Mouse (Mus musculus): ENCODE results near the gene Cyb5b. TPM values are rescaled to one million over a fixed set of nuclear protein-coding genes. Genes with fewer than 3 reads are reported as not detected.

Gene Cyb5b
- polyA plus RNA-seq, 1 experiment = 19.4 TPM

DNA sequence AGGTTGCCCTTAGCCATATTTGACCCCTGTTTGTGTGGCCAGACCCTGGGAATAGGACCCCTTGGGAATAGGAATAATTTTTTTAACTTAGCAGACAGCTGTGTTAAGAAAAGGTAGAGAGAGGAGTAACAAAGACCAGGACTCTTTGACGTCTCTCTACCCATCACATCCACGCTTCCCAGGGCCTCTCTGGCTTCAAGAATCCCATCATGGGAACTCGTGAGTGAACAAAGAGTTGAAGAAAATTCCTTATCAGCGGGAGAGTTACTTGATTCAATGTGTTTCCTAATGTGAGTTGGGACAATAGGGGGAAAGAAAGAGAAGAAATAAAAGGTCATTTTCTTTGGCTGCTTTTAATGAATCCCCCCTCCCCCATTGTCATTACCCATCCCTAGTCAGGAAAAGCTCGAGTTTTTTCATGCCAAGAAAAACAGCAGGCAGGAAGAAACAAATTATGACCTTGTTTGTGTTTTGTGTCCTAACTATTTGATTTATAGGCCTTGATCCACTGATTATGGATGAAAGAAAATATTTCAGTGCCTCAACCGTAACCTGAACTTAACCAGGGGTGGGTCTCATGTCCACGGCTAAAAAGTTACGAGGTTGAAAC, 14.3 kb upstream of the Cyb5b start:
- 80% methylated on average over 8 of the region's 8 CpGs for WGBS
- Histone ChIP-seq H3K4me1 (ENCODE audit: control insufficient read depth, insufficient read depth, low read length) (no peaks in the 10 kb centered on the region; the same call in 1 of the 2 replicates), H3K27ac (ENCODE audit: control insufficient read depth, insufficient read depth, low read depth, low read length, poor library complexity) (no peak overlapping the region), H3K4me3 (replicated peaks; ENCODE audit: control insufficient read depth, low read depth, low read length) (no peak overlapping the region)
- TF ChIP-seq POLR2A (IDR thresholded peaks at IDR 0.05; ENCODE audit: borderline replicate concordance, control insufficient read depth, low read depth, low read length) (no peak), CTCF (IDR thresholded peaks at IDR 0.05; ENCODE audit: control insufficient read depth, insufficient read depth, low read length) (no peak)

DNA sequence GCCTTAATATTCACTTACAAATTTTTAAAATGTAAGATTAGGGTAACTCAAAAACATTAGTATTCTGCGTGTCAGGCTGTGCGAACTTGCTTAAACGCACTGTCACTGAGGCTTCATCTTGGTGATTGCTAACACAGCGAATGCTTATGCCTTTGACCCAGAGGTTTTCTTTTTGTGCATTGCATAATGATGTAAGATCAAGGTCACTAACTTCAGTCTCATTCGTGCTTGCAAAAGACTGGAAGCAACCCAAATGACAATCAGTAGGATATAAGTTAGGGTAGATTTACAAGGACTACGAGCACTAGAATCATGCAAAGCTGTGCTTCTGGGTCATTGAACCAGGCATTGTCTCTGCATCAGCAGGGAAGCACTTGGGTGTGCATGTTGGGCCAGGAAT, 12.8 kb upstream of the Cyb5b start:
- Histone ChIP-seq H3K27ac (ENCODE audit: control insufficient read depth, insufficient read depth, low read depth, low read length, poor library complexity) (no peak overlapping the region), H3K4me1 (ENCODE audit: control insufficient read depth, insufficient read depth, low read length) (no peaks in the 10 kb centered on the region; the same call in 1 of the 2 replicates), H3K4me3 (replicated peaks; ENCODE audit: control insufficient read depth, low read depth, low read length) (no peak overlapping the region)
- 86% methylated on average over 6 of the region's 6 CpGs for WGBS
- TF ChIP-seq POLR2A (IDR thresholded peaks at IDR 0.05; ENCODE audit: borderline replicate concordance, control insufficient read depth, low read depth, low read length) = no peak
- no peak for TF ChIP-seq CTCF (IDR thresholded peaks at IDR 0.05; ENCODE audit: control insufficient read depth, insufficient read depth, low read length)

DNA sequence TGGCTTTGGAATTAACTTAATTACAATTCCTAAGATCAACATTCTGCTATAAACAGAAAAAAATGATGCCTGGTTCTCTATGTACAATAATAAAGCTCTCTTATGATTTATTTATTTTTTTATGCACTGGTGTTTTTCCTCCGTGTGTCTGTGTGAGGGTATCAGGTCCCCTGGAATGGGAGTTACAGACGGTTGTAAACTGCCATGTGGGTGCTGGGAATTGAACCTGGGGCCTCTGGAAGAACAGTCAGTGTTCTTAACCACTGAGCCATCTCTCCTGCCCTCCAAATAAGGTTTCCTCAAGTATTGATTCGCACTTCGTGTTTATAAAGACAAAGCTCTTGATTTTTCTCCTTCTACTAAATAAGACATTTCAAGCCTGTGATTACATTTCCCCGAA, 12.1 kb upstream of the Cyb5b start:
- TF ChIP-seq CTCF (IDR thresholded peaks at IDR 0.05; ENCODE audit: control insufficient read depth, insufficient read depth, low read length) (no peak), POLR2A (IDR thresholded peaks at IDR 0.05; ENCODE audit: borderline replicate concordance, control insufficient read depth, low read depth, low read length) (no peak)
- Histone ChIP-seq H3K27ac (ENCODE audit: control insufficient read depth, insufficient read depth, low read depth, low read length, poor library complexity) (no peak overlapping the region), H3K4me3 (replicated peaks; ENCODE audit: control insufficient read depth, low read depth, low read length) (no peak overlapping the region), H3K4me1 (ENCODE audit: control insufficient read depth, insufficient read depth, low read length) (no peaks in the 10 kb centered on the region; the same call in 1 of the 2 replicates)
- WGBS = 87% methylated on average over 5 of the region's 5 CpGs

DNA sequence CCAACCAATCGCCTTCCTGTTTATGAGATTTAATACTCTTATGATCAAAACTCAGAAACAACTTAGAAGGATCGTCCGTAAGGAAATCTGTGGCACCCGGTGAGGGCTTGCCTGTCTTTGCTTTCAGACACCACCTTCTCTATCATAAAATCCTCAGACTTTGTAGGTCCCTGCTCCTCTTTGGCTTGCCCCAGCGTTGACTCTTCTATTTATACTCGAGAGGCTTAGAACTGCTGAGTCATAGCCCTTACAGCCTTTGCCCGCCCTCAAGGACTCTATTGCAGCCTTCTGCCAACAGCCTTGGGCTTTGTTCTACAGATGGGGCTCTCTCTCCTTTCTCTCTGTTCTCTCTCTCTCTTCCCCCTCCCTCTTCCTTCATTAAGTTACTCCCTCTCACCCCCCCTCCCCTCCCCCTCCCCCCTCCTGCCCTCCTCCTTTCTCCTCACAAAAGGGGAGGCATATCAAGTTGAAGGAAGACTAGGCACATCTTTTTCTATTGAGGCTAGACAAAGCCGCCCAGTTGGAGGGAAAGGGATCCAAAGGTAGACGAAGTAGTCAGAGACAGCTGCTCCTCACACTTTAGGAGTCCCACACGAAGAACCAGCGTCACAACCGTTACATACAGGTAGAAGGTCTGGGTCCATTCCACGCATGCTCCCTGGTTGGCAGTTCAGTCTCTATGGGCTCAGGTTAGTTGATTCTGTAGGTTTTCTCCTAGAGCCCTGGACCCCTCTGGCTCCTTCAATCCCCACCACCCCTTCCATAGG, 10.6 kb upstream of the Cyb5b start:
- Histone ChIP-seq H3K4me3 (replicated peaks; ENCODE audit: control insufficient read depth, low read depth, low read length) (no peak overlapping the region), H3K27ac (ENCODE audit: control insufficient read depth, insufficient read depth, low read depth, low read length, poor library complexity) (no peak overlapping the region), H3K4me1 (ENCODE audit: control insufficient read depth, insufficient read depth, low read length) (no peaks in the 10 kb centered on the region; the same call in 1 of the 2 replicates)
- TF ChIP-seq POLR2A (IDR thresholded peaks at IDR 0.05; ENCODE audit: borderline replicate concordance, control insufficient read depth, low read depth, low read length) = no peak
- no peak for TF ChIP-seq CTCF (IDR thresholded peaks at IDR 0.05; ENCODE audit: control insufficient read depth, insufficient read depth, low read length)
- WGBS = 46% methylated on average over 13 of the region's 13 CpGs

DNA sequence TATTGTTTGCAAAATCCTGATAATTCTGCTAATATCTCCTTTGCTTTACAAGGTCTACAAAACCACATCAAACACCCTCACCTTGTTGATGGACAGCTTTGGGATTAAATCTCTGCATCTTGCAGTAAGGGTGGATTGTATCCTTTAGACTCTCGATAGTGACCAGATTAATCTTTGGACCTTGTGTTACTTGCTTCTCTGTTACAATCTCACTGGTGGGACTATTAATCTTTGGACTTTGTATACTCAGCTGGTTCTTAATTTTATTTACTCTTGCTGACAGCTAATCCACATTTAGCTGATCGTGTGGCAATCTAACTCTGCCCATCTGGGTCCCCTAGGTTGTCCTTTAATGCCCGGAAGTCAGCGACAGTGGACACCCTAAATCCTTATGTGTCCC, 7.9 kb upstream of the Cyb5b start:
- no peaks in the 10 kb centered on the region for H3K4me1 ChIP-seq (ENCODE audit: control insufficient read depth, insufficient read depth, low read length)
- H3K27ac ChIP-seq (ENCODE audit: control insufficient read depth, insufficient read depth, low read depth, low read length, poor library complexity) = no peak overlapping the region
- no peak for TF ChIP-seq POLR2A (IDR thresholded peaks at IDR 0.05; ENCODE audit: borderline replicate concordance, control insufficient read depth, low read depth, low read length)
- H3K4me3 ChIP-seq (replicated peaks; ENCODE audit: control insufficient read depth, low read depth, low read length) = no peak overlapping the region
- 85% methylated on average over 4 of the region's 4 CpGs for WGBS

DNA sequence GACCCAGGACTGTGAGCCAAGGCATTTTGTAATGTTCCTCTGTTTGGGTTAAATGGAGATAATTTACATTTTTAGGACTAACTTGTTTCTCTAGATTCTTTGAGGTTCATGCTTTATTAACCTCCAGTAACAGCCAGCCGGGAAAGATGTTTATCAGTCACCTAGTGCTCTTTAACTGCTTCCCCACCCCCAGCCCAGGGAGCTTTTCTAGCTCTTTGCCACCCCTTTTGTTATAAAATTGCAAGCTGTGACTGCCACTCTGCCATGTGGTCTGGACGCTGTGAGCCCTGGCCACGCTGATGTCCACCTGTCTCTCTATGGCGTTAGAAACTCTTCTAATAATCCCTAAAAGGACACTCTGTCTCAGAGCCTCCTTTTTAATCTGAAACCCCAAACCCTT, 6.9 kb upstream of the Cyb5b start:
- WGBS = 80% methylated on average over 4 of the region's 4 CpGs

DNA sequence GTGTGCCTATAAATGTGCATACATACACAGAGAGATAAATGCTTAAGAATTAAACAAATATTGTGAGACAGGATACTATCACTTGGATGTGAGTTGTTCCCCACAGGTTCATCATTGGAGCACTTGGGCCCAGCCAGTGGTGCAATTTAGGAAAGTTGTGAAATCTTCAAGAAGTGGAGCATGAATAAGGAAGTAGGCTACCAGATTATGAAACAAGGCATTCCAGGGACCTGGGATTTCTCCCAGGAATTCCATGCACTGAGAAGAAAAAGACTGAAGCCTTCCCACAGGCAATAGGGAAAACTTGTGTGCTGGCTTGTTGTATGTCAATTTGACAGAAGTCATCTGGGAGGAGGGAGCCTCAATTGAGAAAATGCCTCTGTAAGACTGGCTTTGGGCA, 4.3 kb upstream of the Cyb5b start:
- Histone ChIP-seq H3K4me1 (ENCODE audit: control insufficient read depth, insufficient read depth, low read length) (peaks cover under 1% of the 10 kb centered on the region; the same call in 1 of the 2 replicates), H3K4me3 (replicated peaks; ENCODE audit: control insufficient read depth, low read depth, low read length) (no peak overlapping the region), H3K27ac (ENCODE audit: control insufficient read depth, insufficient read depth, low read depth, low read length, poor library complexity) (no peak overlapping the region)
- TF ChIP-seq POLR2A (IDR thresholded peaks at IDR 0.05; ENCODE audit: borderline replicate concordance, control insufficient read depth, low read depth, low read length) (no peak), CTCF (IDR thresholded peaks at IDR 0.05; ENCODE audit: control insufficient read depth, insufficient read depth, low read length) (no peak)

More for the DNA sequence above, 6.9 kb upstream of the Cyb5b start:
- Histone ChIP-seq H3K4me1 (ENCODE audit: control insufficient read depth, insufficient read depth, low read length) (no peaks in the 10 kb centered on the region), H3K4me3 (replicated peaks; ENCODE audit: control insufficient read depth, low read depth, low read length) (no peak overlapping the region), H3K27ac (ENCODE audit: control insufficient read depth, insufficient read depth, low read depth, low read length, poor library complexity) (no peak overlapping the region)
- TF ChIP-seq CTCF (IDR thresholded peaks at IDR 0.05; ENCODE audit: control insufficient read depth, insufficient read depth, low read length) = no peak
- TF ChIP-seq POLR2A (IDR thresholded peaks at IDR 0.05; ENCODE audit: borderline replicate concordance, control insufficient read depth, low read depth, low read length) = no peak

DNA sequence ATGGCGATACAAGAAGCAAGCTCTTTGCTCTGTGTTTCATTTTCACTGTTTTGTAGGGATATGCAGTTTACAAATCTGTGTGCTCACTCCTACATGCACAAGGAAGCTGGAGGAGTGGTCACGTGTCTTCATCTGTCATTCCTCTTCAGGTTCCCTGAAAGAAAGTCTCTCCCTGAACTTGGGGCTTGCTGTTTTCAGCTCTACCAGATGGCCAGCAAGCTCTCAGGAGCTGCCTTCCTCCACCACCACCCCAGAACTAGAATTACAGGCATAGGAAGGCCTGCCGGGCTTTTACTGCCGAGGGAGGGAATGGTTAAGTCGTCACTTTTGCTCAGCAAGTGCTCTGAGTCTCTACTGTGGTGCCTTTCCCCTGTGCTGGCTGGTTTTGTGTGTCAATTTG, 1.6 kb upstream of the Cyb5b start:
- Histone ChIP-seq H3K4me3 (replicated peaks; ENCODE audit: control insufficient read depth, low read depth, low read length) (no peak overlapping the region), H3K4me1 (ENCODE audit: control insufficient read depth, insufficient read depth, low read length) (peaks cover 3% of the 10 kb centered on the region; the same call in 1 of the 2 replicates), H3K27ac (ENCODE audit: control insufficient read depth, insufficient read depth, low read depth, low read length, poor library complexity) (no peak overlapping the region)
- WGBS = 90% methylated on average over 5 of the region's 5 CpGs
- no peak for TF ChIP-seq CTCF (IDR thresholded peaks at IDR 0.05; ENCODE audit: control insufficient read depth, insufficient read depth, low read length)
- no peak for TF ChIP-seq POLR2A (IDR thresholded peaks at IDR 0.05; ENCODE audit: borderline replicate concordance, control insufficient read depth, low read depth, low read length)
